Mouse (Mus musculus) bone marrow, adult 2 months (tissue): ENCODE results near the gene Camta1.

Experiments used
- CTCF ChIP-seq: fragments of 200-500 bp; IDR thresholded peaks from 2 replicates; pipeline ENCODE4 v1.5.1; 2011; ENCODE audit warnings: low read length, control low read depth; ENCODE audit not compliant: control insufficient read depth, insufficient read depth
- POLR2A ChIP-seq: fragments of 200-500 bp; IDR thresholded peaks from 2 replicates; pipeline ENCODE4 v1.6.1; 2011; ENCODE audit warnings: low read depth, mild to moderate bottlenecking, control low read depth, low read length, borderline replicate concordance; ENCODE audit not compliant: control insufficient read depth

DNA sequence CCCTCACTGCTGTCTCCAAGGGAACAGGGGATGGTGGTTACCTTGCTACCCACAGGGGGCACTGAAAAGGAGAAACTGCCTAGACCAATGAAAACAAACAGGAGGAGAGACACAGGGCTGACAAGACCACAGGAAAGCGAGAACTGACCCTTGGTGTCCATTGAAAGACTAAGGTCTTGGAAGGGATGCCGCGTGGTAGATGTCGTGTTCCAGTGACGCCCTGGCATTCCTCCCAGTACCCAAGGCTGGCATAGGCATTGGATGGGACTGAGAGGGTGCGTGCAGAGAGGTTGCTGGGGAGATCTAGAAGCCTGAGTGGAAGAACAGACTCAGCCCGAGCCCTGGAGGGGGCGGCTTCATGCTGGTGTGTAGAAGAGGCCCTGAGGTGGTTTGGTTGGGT, 550.9 kb downstream of the Camta1 start:
- TF ChIP-seq CTCF (no peak), POLR2A (no peak)
